Mouse (Mus musculus) thymus, postnatal 36 days (tissue): ENCODE results near the gene Olfr340.
"Not testable (repeated sequence)": the region's sequence is repeated elsewhere in the genome, so short reads cannot be mapped to it uniquely, and the experiment has no call there.

Source experiments
- DNase-seq, 2 experiments: peaks; one replicate each; pipeline ENCODE4 v3.0.0; 2022; ENCODE audit warnings: mixed read lengths in 2 of 2

Gene Olfr340

GRCm38 (mm10) chr2:36452287-36452686 is at the start of gene Olfr340:
Olfr340 (plus strand) TSS chr2:36452587.
- no peak for DNase-seq

GRCm38 (mm10) chr2:36415174-36415573 is 37.2 kb upstream of the Olfr340 start:
- not testable (repeated sequence) for DNase-seq

GRCm38 (mm10) chr2:36415591-36415990 is 36.8 kb upstream of the Olfr340 start:
- not testable (repeated sequence) for DNase-seq

GRCm38 (mm10) chr2:36418647-36419046 is 33.7 kb upstream of the Olfr340 start, which contains the start of gene Olfr339:
Olfr339 (plus strand) TSS chr2:36418947.
- no peak for DNase-seq

- DNase-seq: no peak
Observed at GRCm38 (mm10) chr2:36473634-36474033, 21.2 kb downstream of the Olfr340 start.

GRCm38 (mm10) chr2:36482368-36482767 is 30.0 kb downstream of the Olfr340 start, which contains the start of gene Olfr341:
Olfr341 (minus strand) TSS chr2:36482468.
- no peak for DNase-seq
